Mouse (Mus musculus) liver, adult 2 months (tissue): ENCODE measurements around the gene Ckb. TPM values are rescaled to one million over a fixed set of nuclear protein-coding genes. Genes with fewer than 3 reads are reported as not detected.

Experiments used
- DNase-seq: peaks from one replicate; pipeline ENCODE4 v3.0.0-alpha.2; 2011; ENCODE audit warnings: low read depth, low spot score; ENCODE audit errors: extremely low read depth
- H3K27ac ChIP-seq: fragments of 200-500 bp; replicated peaks from 2 replicates; pipeline ENCODE4 v1.5.1; 2012; ENCODE audit warnings: low read depth, mild to moderate bottlenecking, control low read depth, inconsistent platforms, low read length; ENCODE audit not compliant: insufficient read depth
- H3K27me3 ChIP-seq: fragments of 200-500 bp; 2 replicates; pipeline ENCODE4 v1.6.1; 2012; ENCODE audit warnings: mild to moderate bottlenecking, moderate library complexity, low read length, inconsistent platforms; ENCODE audit not compliant: control insufficient read depth, insufficient read depth
- H3K36me3 ChIP-seq: fragments of 200-500 bp; 2 replicates; pipeline ENCODE4 v1.6.1; 2012; ENCODE audit warnings: low read length, inconsistent platforms; ENCODE audit not compliant: control insufficient read depth, insufficient read depth
- H3K4me1 ChIP-seq: fragments of 200-500 bp; 2 replicates; pipeline ENCODE4 v1.6.1; 2011; ENCODE audit warnings: low read length; ENCODE audit not compliant: control insufficient read depth, insufficient read depth
- H3K4me3 ChIP-seq: fragments of 200-500 bp; 2 replicates; pipeline ENCODE4 v1.5.1; 2011; ENCODE audit warnings: low read depth, mild to moderate bottlenecking, control low read depth, low read length, moderate library complexity; ENCODE audit not compliant: insufficient read depth
- H3K79me2 ChIP-seq: fragments of 200-500 bp; 2 replicates; pipeline ENCODE4 v1.6.1; 2012; ENCODE audit warnings: inconsistent platforms, mild to moderate bottlenecking, low read length, moderate library complexity; ENCODE audit not compliant: control insufficient read depth, insufficient read depth
- H3K9ac ChIP-seq: fragments of 200-500 bp; 2 replicates; pipeline ENCODE4 v1.6.1; 2012; ENCODE audit warnings: low read depth, mild to moderate bottlenecking, control low read depth, inconsistent platforms, low read length
- CTCF ChIP-seq: fragments of 200-500 bp; IDR thresholded peaks from 2 replicates; pipeline ENCODE4 v1.5.1; 2011; ENCODE audit warnings: low read depth, low read length, control low read depth
- POLR2A ChIP-seq: fragments of 200-500 bp; IDR thresholded peaks from 2 replicates; pipeline ENCODE4 v1.6.1; 2011; ENCODE audit warnings: low read length, control low read depth; ENCODE audit not compliant: insufficient read depth; ENCODE audit errors: extremely low read depth
- WGBS: fragments of 180-500 bp; shearing (Covaris S2); methylation state at CpG from one replicate; pipeline ENCODE4 v1.1.7; 2018; 5-methylcytosine and 5-hydroxymethylcytosine counted together
- polyA plus RNA-seq: library from polyadenylated mRNA; depleted of rRNA; stranded (reverse); fragments of >200 nt; gene quantifications from 2 replicates; pipeline ENCODE4 v1.2.3, GENCODE M21; 2012
- total RNA-seq: library from RNA; depleted of rRNA; stranded (reverse); fragments of >200 nt; gene quantifications from 2 replicates; pipeline ENCODE4 v1.2.3, GENCODE M21; 2014

Gene Ckb
- total and polyA plus RNA-seq, 2 experiments = 9.7 to 17.8 TPM

DNA sequence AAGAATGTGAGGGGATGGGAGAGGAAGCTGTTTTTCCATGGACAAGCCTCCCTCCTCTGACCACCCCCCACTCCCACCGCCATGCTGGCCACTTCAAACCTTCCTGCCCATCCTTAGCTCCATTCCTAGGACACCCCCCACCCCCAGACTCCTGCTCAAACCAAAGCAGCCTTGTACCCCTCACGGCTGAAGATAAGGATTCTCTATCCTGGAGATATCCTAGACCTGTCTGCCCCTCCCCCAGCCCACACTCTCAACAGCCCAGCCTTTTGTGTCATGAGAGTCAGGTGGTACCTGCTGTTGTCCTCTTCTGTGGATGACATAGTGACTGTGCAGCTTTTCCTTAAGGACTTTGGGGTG is 15.9 kb upstream of the Ckb start:
- Histone ChIP-seq H3K4me3 (no peak overlapping the region), H3K27ac (no peak overlapping the region), H3K9ac (no peak overlapping the region), H3K79me2 (no peaks in the 10 kb centered on the region), H3K36me3 (no peaks in the 10 kb centered on the region), H3K4me1 (peaks cover 10% of the 10 kb centered on the region), H3K27me3 (no peaks in the 10 kb centered on the region)
- no peak for TF ChIP-seq POLR2A
- 40% methylated on average over 2 of the region's 2 CpGs for WGBS
- DNase-seq = no peak

DNA sequence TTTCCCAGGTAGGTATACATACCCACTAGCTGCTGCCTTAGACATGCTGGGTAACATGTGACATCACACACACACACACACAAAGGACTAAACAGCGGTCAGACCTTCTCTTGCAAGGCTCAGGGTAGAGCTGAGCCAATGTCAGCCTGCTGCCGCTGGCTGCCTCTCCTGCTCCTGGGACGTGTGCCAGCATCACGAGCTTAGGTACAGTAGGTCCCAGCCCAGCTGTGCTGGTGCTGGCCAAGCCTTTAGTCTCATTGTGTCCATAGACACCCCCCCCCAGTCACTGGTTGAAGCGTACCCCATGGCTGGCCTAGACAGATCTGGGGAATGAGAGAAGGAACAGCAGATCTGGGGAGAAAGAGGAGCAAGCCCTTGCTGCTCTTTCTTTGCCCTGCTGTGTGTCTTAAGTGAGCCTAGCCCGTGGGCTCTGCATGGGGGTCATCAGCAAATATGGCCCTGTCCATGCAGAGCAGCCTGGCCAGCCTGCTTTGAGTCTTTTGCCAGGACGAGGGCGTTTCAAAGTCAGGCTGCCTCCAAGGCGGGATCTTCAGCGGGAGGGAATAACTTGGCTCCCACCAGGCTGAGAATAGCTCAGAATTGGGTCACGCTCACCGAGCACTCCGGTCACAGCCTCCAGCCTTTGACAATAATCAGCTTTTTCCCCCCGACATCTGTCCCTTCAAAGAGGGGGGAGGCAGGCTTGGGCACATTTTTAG is 15.4 kb upstream of the Ckb start:
- H3K9ac ChIP-seq = no peak overlapping the region
- WGBS = 12% methylated on average over 14 of the region's 14 CpGs
- peak; percentile 77 for DNase-seq
- TF ChIP-seq CTCF (no peak), POLR2A (no peak)
- H3K4me1 ChIP-seq = peaks cover 10% of the 10 kb centered on the region
- no peaks in the 10 kb centered on the region for H3K27me3 ChIP-seq
- H3K36me3 ChIP-seq = no peaks in the 10 kb centered on the region
- H3K4me3 ChIP-seq = no peak overlapping the region
- no peak overlapping the region for H3K27ac ChIP-seq
- no peaks in the 10 kb centered on the region for H3K79me2 ChIP-seq

DNA sequence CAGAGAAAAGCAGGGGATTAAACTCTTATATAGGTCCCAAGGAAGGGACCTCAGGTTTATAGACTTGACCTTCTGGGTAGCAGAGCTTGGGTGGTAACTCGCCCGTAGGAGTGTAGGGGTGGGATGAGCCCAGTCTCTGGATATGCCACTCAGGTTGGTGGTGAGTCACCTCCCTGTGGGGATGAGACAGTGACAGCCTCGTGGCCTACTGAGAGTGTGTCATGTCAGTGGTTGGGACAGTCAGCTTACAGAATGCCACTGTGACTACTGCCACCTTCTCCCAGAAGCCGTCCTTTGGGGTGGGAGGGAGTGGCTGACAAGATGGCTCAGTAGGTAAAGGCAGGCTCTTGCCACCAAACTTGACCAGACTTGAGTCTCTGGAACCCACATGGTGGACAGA is 14.3 kb upstream of the Ckb start:
- Histone ChIP-seq H3K27me3 (no peaks in the 10 kb centered on the region), H3K4me1 (peaks cover 8% of the 10 kb centered on the region), H3K9ac (no peak overlapping the region), H3K36me3 (no peaks in the 10 kb centered on the region), H3K79me2 (no peaks in the 10 kb centered on the region), H3K4me3 (no peak overlapping the region), H3K27ac (no peak overlapping the region)
- TF ChIP-seq POLR2A (no peak), CTCF (no peak)
- 83% methylated on average over 4 of the region's 4 CpGs for WGBS
- no peak for DNase-seq

DNA sequence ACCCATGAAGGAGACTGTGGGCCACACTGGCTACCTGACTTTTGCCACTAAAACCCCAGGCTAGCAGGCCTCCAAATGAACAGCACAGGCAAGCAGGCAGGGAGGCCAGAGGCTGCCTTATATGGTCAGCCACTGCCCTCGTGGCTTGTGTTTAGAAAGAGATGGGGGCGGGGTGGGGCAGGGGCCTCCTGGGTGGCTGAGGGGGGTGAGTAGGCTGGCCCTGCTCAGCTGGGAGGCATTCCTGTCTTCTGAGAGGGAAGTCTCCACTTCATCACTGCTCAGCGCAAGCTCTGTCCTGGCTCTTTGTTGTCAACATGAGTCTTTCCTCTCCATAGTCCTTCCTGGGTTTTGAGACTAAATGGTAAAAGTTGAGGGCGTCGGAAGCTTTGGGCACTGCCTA is 10.7 kb upstream of the Ckb start:
- TF ChIP-seq CTCF (no peak), POLR2A (no peak)
- WGBS = 86% methylated on average over 5 of the region's 5 CpGs
- no peaks in the 10 kb centered on the region for H3K79me2 ChIP-seq
- H3K4me1 ChIP-seq = peaks cover 7% of the 10 kb centered on the region
- DNase-seq = no peak
- H3K27ac ChIP-seq = no peak overlapping the region
- no peak overlapping the region for H3K4me3 ChIP-seq
- H3K36me3 ChIP-seq = no peaks in the 10 kb centered on the region
- H3K9ac ChIP-seq = no peak overlapping the region
- H3K27me3 ChIP-seq = no peaks in the 10 kb centered on the region

DNA sequence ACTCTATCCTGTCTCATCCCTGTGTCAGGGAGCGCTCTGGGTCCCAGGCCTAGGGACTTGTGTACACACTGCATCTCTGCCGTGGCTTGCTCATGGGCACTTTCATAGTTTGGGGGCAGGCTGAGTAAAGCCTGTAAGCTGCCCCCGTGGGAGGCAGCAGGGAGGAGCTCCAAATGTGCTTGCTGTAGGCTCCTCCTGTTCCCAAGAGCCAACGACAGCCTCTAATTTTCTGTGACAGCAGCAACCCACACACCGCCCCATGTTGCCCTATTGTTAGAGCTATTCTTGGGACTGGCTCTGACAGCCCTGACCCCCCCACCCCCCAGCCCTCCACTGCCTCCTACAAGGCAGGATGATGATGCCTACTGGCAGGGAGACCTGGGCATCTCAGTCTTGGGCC is 9.9 kb upstream of the Ckb start:
- TF ChIP-seq POLR2A = no peak
- no peak for TF ChIP-seq CTCF

DNA sequence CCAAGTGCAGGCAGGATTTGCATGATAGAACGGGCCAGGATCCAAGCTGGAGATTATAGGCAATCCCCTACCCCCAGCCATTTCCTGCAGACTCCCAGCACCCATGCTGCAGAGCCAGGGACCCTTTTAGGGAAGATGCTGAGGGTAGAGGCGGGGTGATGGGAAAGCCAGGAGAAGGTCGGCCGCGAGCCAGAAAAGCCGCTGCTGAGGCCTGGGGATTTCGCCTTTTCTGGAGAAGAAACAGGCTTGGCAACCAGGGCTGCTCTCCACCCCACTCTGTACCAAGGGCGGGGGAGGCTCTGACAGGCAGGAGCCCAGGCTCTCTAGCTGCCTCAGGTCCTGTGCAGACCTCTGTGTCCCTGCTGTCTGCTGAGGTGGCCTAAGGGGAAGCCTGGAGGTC is 9.2 kb upstream of the Ckb start:
- Histone ChIP-seq H3K4me1 (peaks cover 7% of the 10 kb centered on the region; the same call in 1 of the 2 replicates), H3K27me3 (no peaks in the 10 kb centered on the region), H3K9ac (no peak overlapping the region), H3K4me3 (no peak overlapping the region), H3K27ac (no peak overlapping the region), H3K36me3 (no peaks in the 10 kb centered on the region), H3K79me2 (no peaks in the 10 kb centered on the region)
- DNase-seq = no peak
- TF ChIP-seq POLR2A = no peak
- TF ChIP-seq CTCF = no peak
- WGBS = 86% methylated on average over 8 of the region's 8 CpGs

More for the DNA sequence above, 9.9 kb upstream of the Ckb start:
- DNase-seq = no peak
- no peaks in the 10 kb centered on the region for H3K36me3 ChIP-seq
- peaks cover 7% of the 10 kb centered on the region; the same call in 1 of the 2 replicates for H3K4me1 ChIP-seq
- H3K27me3 ChIP-seq = no peaks in the 10 kb centered on the region
- no peak overlapping the region for H3K27ac ChIP-seq
- no peak overlapping the region for H3K9ac ChIP-seq
- WGBS = 74% methylated on average over 5 of the region's 5 CpGs
- no peak overlapping the region for H3K4me3 ChIP-seq
- no peaks in the 10 kb centered on the region for H3K79me2 ChIP-seq
